Mouse (Mus musculus) erythroblast, embryonic 14.5 days (primary cell): ENCODE results near the gene Irx5.

Source experiments
- GATA1 ChIP-seq: IDR thresholded peaks from 2 replicates; pipeline ENCODE4 v1.6.1; 2012; ENCODE audit warnings: low read length, inconsistent platforms, mixed read lengths
- TAL1 ChIP-seq: IDR thresholded peaks from 3 replicates; pipeline ENCODE4 v1.6.1; 2012; ENCODE audit warnings: low read length, inconsistent platforms, mixed read lengths

- TF ChIP-seq GATA1 (no peak), TAL1 (no peak)
Observed at GRCm38 (mm10) chr8:92420666-92421065, 63.2 kb downstream of the Irx5 start.
